Mouse (Mus musculus): ENCODE results near the gene Unc119b. TPM values are rescaled to one million over a fixed set of nuclear protein-coding genes. Genes with fewer than 3 reads are reported as not detected.

The Unc119b gene
- polyA plus RNA-seq, 1 experiment from 2014 or later, result 81.2 TPM

GRCm38 (mm10) chr5:115161064-115161939 lies 26.5 kb upstream of the Unc119b start:
- 54% methylated on average over 13 of the region's 13 CpGs for WGBS
- no peaks in the 10 kb centered on the region for H3K36me3 ChIP-seq (ENCODE audit: control insufficient read depth, insufficient read depth, low read length)
- no peak overlapping the region for H3K4me3 ChIP-seq (ENCODE audit: low read depth, low read length)
- H3K4me1 ChIP-seq (replicated peaks; ENCODE audit: control insufficient read depth, insufficient read depth, low read length), result peaks cover 16% of the 10 kb centered on the region; the same call in 1 of the 2 replicates
- no peaks in the 10 kb centered on the region for H3K27me3 ChIP-seq (ENCODE audit: control insufficient read depth, insufficient read depth, low read length)
- H3K4me2 ChIP-seq (ENCODE audit: low read depth, low read length, severe bottlenecking), result no peak overlapping the region
- H3K27ac ChIP-seq (ENCODE audit: low read depth, low read length), result no peak overlapping the region
- ATAC-seq (replicated peaks; ENCODE audit: low FRiP score) (no peak), DNase-seq (ENCODE audit: low spot score) (no peak)
- H3K9me3 ChIP-seq (ENCODE audit: control insufficient read depth, low read length), result no peaks in the 10 kb centered on the region
- H3K9ac ChIP-seq (ENCODE audit: low read length), result no peak overlapping the region

- H3K27ac ChIP-seq (ENCODE audit: low read depth, low read length), result no peak overlapping the region
- 78% methylated on average over 6 of the region's 6 CpGs for WGBS
These were observed 25.9 kb upstream of the Unc119b start for GRCm38 (mm10) chr5:115160655-115161054.

GRCm38 (mm10) chr5:115159165-115159564 lies 24.4 kb upstream of the Unc119b start:
- Histone ChIP-seq H3K4me3 (ENCODE audit: low read depth, low read length) (peak overlapping the region; percentile 96), H3K27ac (ENCODE audit: low read depth, low read length) (peak overlapping the region; percentile 96), H3K9ac (ENCODE audit: low read length) (peak overlapping the region; percentile 95), H3K4me1 (replicated peaks; ENCODE audit: control insufficient read depth, insufficient read depth, low read length) (peaks cover 23% of the 10 kb centered on the region), H3K36me3 (ENCODE audit: control insufficient read depth, insufficient read depth, low read length) (no peaks in the 10 kb centered on the region), H3K9me3 (ENCODE audit: control insufficient read depth, low read length) (no peaks in the 10 kb centered on the region), H3K27me3 (ENCODE audit: control insufficient read depth, insufficient read depth, low read length) (no peaks in the 10 kb centered on the region), H3K4me2 (ENCODE audit: low read depth, low read length, severe bottlenecking) (peak overlapping the region; percentile 87)
- 36% methylated on average over 12 of the region's 12 CpGs for WGBS
- ATAC-seq (replicated peaks; ENCODE audit: low FRiP score), result no peak
- no peak for DNase-seq (ENCODE audit: low spot score)

More at GRCm38 (mm10) chr5:115160655-115161054, 25.9 kb upstream of the Unc119b start:
- no peaks in the 10 kb centered on the region for H3K36me3 ChIP-seq (ENCODE audit: control insufficient read depth, insufficient read depth, low read length)
- H3K4me1 ChIP-seq (replicated peaks; ENCODE audit: control insufficient read depth, insufficient read depth, low read length), result peaks cover 19% of the 10 kb centered on the region; the same call in 1 of the 2 replicates
- H3K9ac ChIP-seq (ENCODE audit: low read length), result no peak overlapping the region
- no peak overlapping the region for H3K4me3 ChIP-seq (ENCODE audit: low read depth, low read length)
- H3K4me2 ChIP-seq (ENCODE audit: low read depth, low read length, severe bottlenecking), result no peak overlapping the region
- no peaks in the 10 kb centered on the region for H3K27me3 ChIP-seq (ENCODE audit: control insufficient read depth, insufficient read depth, low read length)
- no peak for ATAC-seq (replicated peaks; ENCODE audit: low FRiP score)
- H3K9me3 ChIP-seq (ENCODE audit: control insufficient read depth, low read length), result no peaks in the 10 kb centered on the region
- no peak for DNase-seq (ENCODE audit: low spot score)

- peaks cover 23% of the 10 kb centered on the region for H3K4me1 ChIP-seq (replicated peaks; ENCODE audit: control insufficient read depth, insufficient read depth, low read length)
- DNase-seq (ENCODE audit: low spot score) (peak; percentile 99), ATAC-seq (replicated peaks; ENCODE audit: low FRiP score) (peak; percentile 97)
- H3K27ac ChIP-seq (ENCODE audit: low read depth, low read length), result peak within 1 kb of the TSS; percentile 96
- H3K4me2 ChIP-seq (ENCODE audit: low read depth, low read length, severe bottlenecking), result peak within 1 kb of the TSS; percentile 87
- no peaks in the 10 kb centered on the region for H3K36me3 ChIP-seq (ENCODE audit: control insufficient read depth, insufficient read depth, low read length)
- under 1% methylated on average over 78 of the region's 78 CpGs for WGBS
- peak within 1 kb of the TSS; percentile 96 for H3K4me3 ChIP-seq (ENCODE audit: low read depth, low read length)
- no peaks in the 10 kb centered on the region for H3K9me3 ChIP-seq (ENCODE audit: control insufficient read depth, low read length)
- H3K27me3 ChIP-seq (ENCODE audit: control insufficient read depth, insufficient read depth, low read length), result no peaks in the 10 kb centered on the region
- H3K9ac ChIP-seq (ENCODE audit: low read length), result peak within 1 kb of the TSS; percentile 95
These were observed 23.5 kb upstream of the Unc119b start, which contains the start of gene Mlec for GRCm38 (mm10) chr5:115158040-115158983. Mlec (minus strand) TSS chr5:115158179.

- ATAC-seq (replicated peaks; ENCODE audit: low FRiP score) (no peak), DNase-seq (ENCODE audit: low spot score) (peak; percentile 65)
- H3K9ac ChIP-seq (ENCODE audit: low read length), result peak overlapping the region; percentile 95
- peaks cover 23% of the 10 kb centered on the region for H3K4me1 ChIP-seq (replicated peaks; ENCODE audit: control insufficient read depth, insufficient read depth, low read length)
- peak overlapping the region; percentile 96 for H3K4me3 ChIP-seq (ENCODE audit: low read depth, low read length)
- H3K9me3 ChIP-seq (ENCODE audit: control insufficient read depth, low read length), result no peaks in the 10 kb centered on the region
- peak overlapping the region; percentile 87 for H3K4me2 ChIP-seq (ENCODE audit: low read depth, low read length, severe bottlenecking)
- no peaks in the 10 kb centered on the region for H3K27me3 ChIP-seq (ENCODE audit: control insufficient read depth, insufficient read depth, low read length)
- WGBS, result 3% methylated on average over 26 of the region's 26 CpGs
- peak overlapping the region; percentile 76; the same call in 1 of the 2 replicates for H3K27ac ChIP-seq (ENCODE audit: low read depth, low read length)
- no peaks in the 10 kb centered on the region for H3K36me3 ChIP-seq (ENCODE audit: control insufficient read depth, insufficient read depth, low read length)
These were observed 22.3 kb upstream of the Unc119b start for GRCm38 (mm10) chr5:115156933-115157589.

GRCm38 (mm10) chr5:115156401-115156800 lies 21.6 kb upstream of the Unc119b start:
- no peaks in the 10 kb centered on the region for H3K36me3 ChIP-seq (ENCODE audit: control insufficient read depth, insufficient read depth, low read length)
- no peaks in the 10 kb centered on the region for H3K9me3 ChIP-seq (ENCODE audit: control insufficient read depth, low read length)
- peak overlapping the region; percentile 96; the same call in 1 of the 2 replicates for H3K4me3 ChIP-seq (ENCODE audit: low read depth, low read length)
- no peak for DNase-seq (ENCODE audit: low spot score)
- WGBS, result 68% methylated on average over 7 of the region's 7 CpGs
- peak overlapping the region; percentile 20 for H3K9ac ChIP-seq (ENCODE audit: low read length)
- peaks cover 23% of the 10 kb centered on the region for H3K4me1 ChIP-seq (replicated peaks; ENCODE audit: control insufficient read depth, insufficient read depth, low read length)
- no peak for ATAC-seq (replicated peaks; ENCODE audit: low FRiP score)
- H3K27ac ChIP-seq (ENCODE audit: low read depth, low read length), result no peak overlapping the region
- H3K27me3 ChIP-seq (ENCODE audit: control insufficient read depth, insufficient read depth, low read length), result no peaks in the 10 kb centered on the region
- H3K4me2 ChIP-seq (ENCODE audit: low read depth, low read length, severe bottlenecking), result peak overlapping the region; percentile 87

- H3K27ac ChIP-seq (ENCODE audit: low read depth, low read length), result no peak overlapping the region
- ATAC-seq (replicated peaks; ENCODE audit: low FRiP score), result no peak
- H3K9me3 ChIP-seq (ENCODE audit: control insufficient read depth, low read length), result no peaks in the 10 kb centered on the region
- H3K9ac ChIP-seq (ENCODE audit: low read length), result peak overlapping the region; percentile 20
- DNase-seq (ENCODE audit: low spot score), result no peak
- WGBS, result 46% methylated on average over 5 of the region's 5 CpGs
- H3K4me3 ChIP-seq (ENCODE audit: low read depth, low read length), result 0 out of 2 replicates have a peak overlapping the region, but pooled peaks have one; percentile 2
- H3K36me3 ChIP-seq (ENCODE audit: control insufficient read depth, insufficient read depth, low read length), result no peaks in the 10 kb centered on the region
- H3K4me1 ChIP-seq (replicated peaks; ENCODE audit: control insufficient read depth, insufficient read depth, low read length), result peaks cover 18% of the 10 kb centered on the region
- H3K27me3 ChIP-seq (ENCODE audit: control insufficient read depth, insufficient read depth, low read length), result no peaks in the 10 kb centered on the region
- H3K4me2 ChIP-seq (ENCODE audit: low read depth, low read length, severe bottlenecking), result peak overlapping the region; percentile 87; the same call in 1 of the 2 replicates
These were observed 21.1 kb upstream of the Unc119b start for GRCm38 (mm10) chr5:115155831-115156230.
